Mouse (Mus musculus) small intestine, adult 2 months (tissue): ENCODE results near the gene Ssh2.

Experiments
- CTCF ChIP-seq: fragments of 200-500 bp; IDR thresholded peaks from 2 replicates; pipeline ENCODE4 v1.5.1; 2012; ENCODE audit warnings: low read depth, mild to moderate bottlenecking, control low read depth, inconsistent platforms, low read length, moderate library complexity, mixed read lengths; ENCODE audit not compliant: insufficient replicate concordance, insufficient read length; ENCODE audit errors: extremely low read depth
- POLR2A ChIP-seq: fragments of 200-500 bp; IDR thresholded peaks from 2 replicates; pipeline ENCODE4 v1.6.1; 2012; ENCODE audit warnings: low read depth, mild to moderate bottlenecking, control low read depth, inconsistent platforms, low read length, moderate library complexity

- TF ChIP-seq CTCF (no peak), POLR2A (no peak)
Measured at GRCm38 (mm10) chr11:77297246-77297645, 81.2 kb downstream of the Ssh2 start.
